Mouse (Mus musculus): ENCODE results near the gene Nipsnap2. TPM values are rescaled to one million over a fixed set of nuclear protein-coding genes. Genes with fewer than 3 reads are reported as not detected.

Nipsnap2 gene
- polyA plus RNA-seq, 1 experiment from 2014 or later, result 99.8 TPM

DNA sequence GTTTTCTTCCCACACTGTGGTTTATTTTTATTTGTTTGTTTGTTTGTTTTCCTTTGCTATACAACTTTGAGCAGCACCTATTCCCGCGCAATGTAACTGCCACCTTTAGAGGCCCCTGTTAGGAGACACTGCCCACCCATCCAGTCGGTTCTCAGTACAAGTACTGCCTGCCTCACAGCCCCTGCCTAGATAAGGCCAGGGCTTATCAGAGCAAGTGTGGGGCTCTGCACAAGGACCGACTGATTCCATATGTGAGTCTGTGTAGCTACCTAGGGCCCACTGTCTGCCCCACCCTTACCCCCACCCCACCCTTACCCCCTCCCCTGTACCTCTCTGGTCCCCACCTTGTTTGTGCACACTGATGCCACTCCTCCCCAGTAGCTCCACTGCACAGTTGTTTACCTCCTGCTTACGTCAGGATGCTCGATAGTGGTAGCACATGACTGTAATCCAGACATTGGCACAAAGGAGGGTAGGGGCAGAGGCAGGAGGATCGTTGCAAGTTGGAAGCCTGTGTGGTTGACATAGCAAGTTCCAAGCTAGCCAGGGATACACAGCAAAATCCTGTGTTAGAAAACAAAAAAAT is 18.1 kb downstream of the Nipsnap2 start:
- H3K9ac ChIP-seq (replicated peaks; ENCODE audit: low read depth), result no peak overlapping the region
- H3K36me3 ChIP-seq (ENCODE audit: insufficient read depth, low read length), result peaks cover 14% of the 10 kb centered on the region; the same call in 1 of the 2 replicates
- TF ChIP-seq EP300 (IDR thresholded peaks at IDR 0.05) (no peak), CTCF (IDR thresholded peaks at IDR 0.05) (no peak)
- no peaks in the 10 kb centered on the region for H3K9me3 ChIP-seq (ENCODE audit: low read length)
- no peak overlapping the region for H3K4me2 ChIP-seq (replicated peaks; ENCODE audit: low read depth, low read length)
- ATAC-seq (no peak), DNase-seq (ENCODE audit: low spot score) (no peak)
- H3K27me3 ChIP-seq (replicated peaks; ENCODE audit: insufficient read depth, low read length), result no peaks in the 10 kb centered on the region
- no peak overlapping the region for H3K4me3 ChIP-seq (ENCODE audit: low read depth, low read length)
- 65% methylated on average over 7 of the region's 7 CpGs for WGBS
- H3K4me1 ChIP-seq (ENCODE audit: insufficient read depth, low read depth, low read length), result no peaks in the 10 kb centered on the region
- H3K27ac ChIP-seq (ENCODE audit: low read length), result no peak overlapping the region

DNA sequence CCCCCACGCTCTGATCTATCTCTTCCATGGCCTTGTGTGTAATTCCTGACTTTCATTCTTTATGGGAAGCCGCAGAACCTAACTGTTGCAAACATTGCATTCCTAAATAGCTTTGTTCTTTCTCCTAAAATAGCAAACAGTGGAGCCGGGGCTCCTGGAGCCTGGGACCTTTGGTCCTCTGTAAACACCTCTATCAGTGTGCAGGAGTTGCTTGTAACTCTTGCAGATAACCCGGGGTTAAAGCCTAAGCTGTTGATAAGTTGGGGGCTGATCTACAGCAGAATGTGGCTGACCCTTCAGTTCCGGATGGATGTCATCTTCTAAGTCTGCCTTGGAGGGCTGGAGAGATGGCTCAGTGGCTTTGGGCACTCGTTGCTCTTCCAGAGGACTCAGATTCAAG is 19.2 kb downstream of the Nipsnap2 start:
- ATAC-seq, result no peak
- no peak for DNase-seq (ENCODE audit: low spot score)
- no peaks in the 10 kb centered on the region for H3K4me1 ChIP-seq (ENCODE audit: insufficient read depth, low read depth, low read length)
- no peak for TF ChIP-seq CTCF (IDR thresholded peaks at IDR 0.05)
- no peak for TF ChIP-seq EP300 (IDR thresholded peaks at IDR 0.05)
- no peaks in the 10 kb centered on the region for H3K9me3 ChIP-seq (ENCODE audit: low read length)
- H3K27me3 ChIP-seq (replicated peaks; ENCODE audit: insufficient read depth, low read length), result no peaks in the 10 kb centered on the region
- H3K36me3 ChIP-seq (ENCODE audit: insufficient read depth, low read length), result peaks cover 19% of the 10 kb centered on the region; the same call in 1 of the 2 replicates
- H3K4me2 ChIP-seq (replicated peaks; ENCODE audit: low read depth, low read length), result no peak overlapping the region
- H3K4me3 ChIP-seq (ENCODE audit: low read depth, low read length), result no peak overlapping the region
- no peak overlapping the region for H3K9ac ChIP-seq (replicated peaks; ENCODE audit: low read depth)
- WGBS, result 24% methylated on average over 6 of the region's 6 CpGs
- H3K27ac ChIP-seq (ENCODE audit: low read length), result no peak overlapping the region

DNA sequence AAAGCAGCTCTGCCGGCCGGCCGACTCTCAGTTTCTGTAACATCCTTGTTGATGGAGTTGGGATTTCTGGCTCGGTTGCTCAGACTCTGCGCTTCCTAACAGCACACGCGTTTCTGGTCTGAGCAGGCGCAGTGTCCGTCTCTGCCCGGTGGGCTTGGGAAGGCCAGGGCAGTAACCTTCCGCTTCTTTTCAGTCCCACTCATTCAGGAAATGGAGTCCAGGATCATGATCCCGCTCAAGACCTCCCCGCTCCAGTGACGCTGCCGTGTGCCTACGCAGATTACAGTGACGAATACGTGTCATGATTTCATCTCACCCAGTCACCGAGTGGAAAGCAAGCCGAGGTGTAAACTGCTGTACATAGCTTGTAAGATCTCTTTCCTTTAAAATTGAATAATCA is 32.0 kb downstream of the Nipsnap2 start:
- TF ChIP-seq CTCF (IDR thresholded peaks at IDR 0.05), result no peak
- DNase-seq (ENCODE audit: low spot score) (no peak), ATAC-seq (no peak)
- Histone ChIP-seq H3K9me3 (ENCODE audit: low read length) (no peaks in the 10 kb centered on the region), H3K4me1 (ENCODE audit: insufficient read depth, low read depth, low read length) (no peaks in the 10 kb centered on the region), H3K9ac (replicated peaks; ENCODE audit: low read depth) (no peak overlapping the region), H3K4me2 (replicated peaks; ENCODE audit: low read depth, low read length) (no peak overlapping the region), H3K4me3 (ENCODE audit: low read depth, low read length) (no peak overlapping the region), H3K27ac (ENCODE audit: low read length) (no peak overlapping the region), H3K36me3 (ENCODE audit: insufficient read depth, low read length) (no peaks in the 10 kb centered on the region; the same call in 1 of the 2 replicates), H3K27me3 (replicated peaks; ENCODE audit: insufficient read depth, low read length) (no peaks in the 10 kb centered on the region)
- 92% methylated on average over 20 of the region's 20 CpGs for WGBS

DNA sequence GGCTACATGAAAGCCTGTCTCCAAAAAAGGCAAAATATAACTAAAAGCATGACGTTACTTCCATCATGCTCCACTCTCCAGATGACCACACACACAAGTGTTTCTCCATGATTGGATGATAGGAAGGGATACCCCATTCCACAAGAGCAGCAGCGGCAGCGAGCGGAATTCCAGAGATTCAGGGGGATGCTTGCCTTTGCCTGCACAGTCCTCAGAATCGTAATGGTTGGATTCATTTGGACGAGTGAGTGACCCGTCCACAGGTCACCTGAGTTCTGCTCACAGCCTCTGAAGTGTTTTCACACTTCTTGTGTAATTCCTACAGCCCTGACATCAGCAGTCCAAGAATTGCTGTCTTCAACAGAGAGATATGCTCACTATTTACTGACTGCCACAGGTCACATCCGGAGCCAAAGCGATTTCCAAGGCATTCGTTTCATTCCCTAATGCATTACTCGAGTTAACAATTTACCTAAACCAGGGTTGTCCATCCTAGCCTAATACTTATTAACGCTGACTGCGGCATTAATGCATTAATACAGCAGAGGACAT is 35.1 kb downstream of the Nipsnap2 start:
- DNase-seq (ENCODE audit: low spot score), result no peak
- Histone ChIP-seq H3K9ac (replicated peaks; ENCODE audit: low read depth) (no peak overlapping the region), H3K4me2 (replicated peaks; ENCODE audit: low read depth, low read length) (no peak overlapping the region), H3K36me3 (ENCODE audit: insufficient read depth, low read length) (no peaks in the 10 kb centered on the region; the same call in 1 of the 2 replicates), H3K4me1 (ENCODE audit: insufficient read depth, low read depth, low read length) (no peaks in the 10 kb centered on the region), H3K4me3 (ENCODE audit: low read depth, low read length) (no peak overlapping the region), H3K27me3 (replicated peaks; ENCODE audit: insufficient read depth, low read length) (no peaks in the 10 kb centered on the region), H3K27ac (ENCODE audit: low read length) (no peak overlapping the region), H3K9me3 (ENCODE audit: low read length) (no peaks in the 10 kb centered on the region)
- ATAC-seq, result no peak
- TF ChIP-seq CTCF (IDR thresholded peaks at IDR 0.05), result no peak
- no peak for TF ChIP-seq EP300 (IDR thresholded peaks at IDR 0.05)
- WGBS, result 76% methylated on average over 13 of the region's 13 CpGs

DNA sequence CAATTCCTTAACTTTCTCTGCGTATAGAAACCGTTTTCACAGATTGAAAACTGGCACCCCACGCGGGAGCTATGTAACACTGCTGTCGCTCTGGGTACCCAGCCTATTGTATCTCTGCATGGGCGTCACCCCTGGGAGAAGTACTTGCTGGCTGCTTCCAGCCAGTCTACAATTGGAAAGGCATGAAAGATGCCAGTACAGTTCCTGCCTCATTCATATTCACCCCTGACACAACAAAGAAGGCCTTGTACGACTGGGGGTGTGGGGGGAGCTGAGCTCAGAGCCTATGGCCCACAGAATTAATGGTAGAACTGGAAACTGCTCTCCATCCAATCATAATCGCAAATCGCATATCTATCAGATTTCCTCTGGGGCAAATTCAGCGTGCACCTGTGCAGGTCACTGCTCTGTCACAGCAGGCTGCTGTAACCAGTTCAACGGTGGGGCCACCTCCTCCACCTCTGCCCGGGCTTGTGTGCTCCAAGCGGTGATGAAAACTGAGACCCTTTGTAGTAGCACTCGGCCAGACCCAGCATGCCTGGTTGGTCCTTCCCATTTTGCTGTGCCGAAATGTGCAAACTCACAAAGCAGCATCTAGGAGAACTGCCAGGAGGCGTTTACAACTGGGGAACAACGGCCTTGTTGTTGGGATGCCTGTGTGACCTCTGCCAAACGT is 37.1 kb downstream of the Nipsnap2 start:
- no peaks in the 10 kb centered on the region for H3K4me1 ChIP-seq (ENCODE audit: insufficient read depth, low read depth, low read length)

DNA sequence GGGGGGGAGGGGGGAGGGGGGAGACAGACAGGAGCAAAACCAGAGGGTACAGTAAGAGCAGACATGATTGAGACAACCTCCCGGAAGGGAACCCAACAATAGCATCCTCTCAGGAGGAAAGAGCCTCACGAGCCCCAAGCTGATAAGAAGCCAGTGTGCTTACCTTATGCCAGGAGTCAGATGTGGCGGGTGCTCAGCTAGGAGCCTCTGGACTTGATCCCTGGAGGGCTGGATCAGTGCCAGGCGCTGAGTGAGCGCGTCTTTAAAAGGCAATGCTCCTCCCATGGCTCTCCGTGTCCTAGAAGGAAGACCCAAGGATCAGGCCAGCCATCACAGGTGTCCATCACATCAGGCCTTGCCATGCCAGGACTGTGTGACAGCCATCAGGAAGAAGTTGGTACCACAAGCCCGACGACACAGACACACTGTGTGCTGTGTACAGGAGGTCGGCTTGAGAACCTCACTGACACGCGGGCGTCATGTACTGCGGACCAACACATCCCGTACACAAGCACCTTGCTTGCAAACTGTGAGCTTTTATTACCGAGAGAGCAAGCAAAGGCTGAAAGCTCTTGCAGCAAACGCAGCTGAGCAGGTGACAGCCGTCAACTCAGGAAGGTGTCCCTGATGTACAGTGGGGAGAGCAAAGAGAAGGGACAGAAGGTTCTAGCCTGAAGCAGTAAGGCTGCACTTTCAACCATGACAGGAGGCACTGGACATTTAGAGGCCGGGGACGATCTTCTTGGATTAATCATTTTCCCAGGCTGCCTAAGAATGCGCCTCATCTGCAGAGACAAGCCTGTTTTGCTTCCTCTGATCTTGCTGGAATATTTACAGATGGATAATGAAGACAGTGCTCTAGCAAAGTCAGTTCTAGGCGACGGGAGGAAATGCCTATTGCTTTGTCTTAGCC is 45.8 kb downstream of the Nipsnap2 start:
- no peak overlapping the region for H3K4me3 ChIP-seq (ENCODE audit: low read depth, low read length)
- no peaks in the 10 kb centered on the region for H3K27me3 ChIP-seq (replicated peaks; ENCODE audit: insufficient read depth, low read length)
- H3K36me3 ChIP-seq (ENCODE audit: insufficient read depth, low read length), result no peaks in the 10 kb centered on the region; the same call in 1 of the 2 replicates
- ATAC-seq, result no peak
- DNase-seq (ENCODE audit: low spot score), result no peak
- TF ChIP-seq EP300 (IDR thresholded peaks at IDR 0.05) (no peak), CTCF (IDR thresholded peaks at IDR 0.05) (no peak)
- no peak overlapping the region for H3K4me2 ChIP-seq (replicated peaks; ENCODE audit: low read depth, low read length)
- H3K9ac ChIP-seq (replicated peaks; ENCODE audit: low read depth), result no peak overlapping the region
- 75% methylated on average over 23 of the region's 23 CpGs for WGBS
- H3K4me1 ChIP-seq (ENCODE audit: insufficient read depth, low read depth, low read length), result no peaks in the 10 kb centered on the region
- no peak overlapping the region for H3K27ac ChIP-seq (ENCODE audit: low read length)
- no peaks in the 10 kb centered on the region for H3K9me3 ChIP-seq (ENCODE audit: low read length)

More for the DNA sequence above, 37.1 kb downstream of the Nipsnap2 start:
- Histone ChIP-seq H3K4me2 (replicated peaks; ENCODE audit: low read depth, low read length) (no peak overlapping the region), H3K9ac (replicated peaks; ENCODE audit: low read depth) (no peak overlapping the region), H3K4me3 (ENCODE audit: low read depth, low read length) (no peak overlapping the region), H3K27me3 (replicated peaks; ENCODE audit: insufficient read depth, low read length) (no peaks in the 10 kb centered on the region), H3K36me3 (ENCODE audit: insufficient read depth, low read length) (no peaks in the 10 kb centered on the region; the same call in 1 of the 2 replicates), H3K9me3 (ENCODE audit: low read length) (no peaks in the 10 kb centered on the region), H3K27ac (ENCODE audit: low read length) (no peak overlapping the region)
- ATAC-seq (no peak), DNase-seq (ENCODE audit: low spot score) (no peak)
- TF ChIP-seq CTCF (IDR thresholded peaks at IDR 0.05), result no peak
- TF ChIP-seq EP300 (IDR thresholded peaks at IDR 0.05), result no peak
- WGBS, result 71% methylated on average over 18 of the region's 18 CpGs
